Mouse (Mus musculus): ENCODE data around the gene Spink8. TPM values are rescaled to one million over a fixed set of nuclear protein-coding genes. Genes with fewer than 3 reads are reported as not detected.

Gene Spink8
- polyA plus RNA-seq, 1 experiment: not detected

- no peaks in the 10 kb centered on the region for H3K36me3 ChIP-seq (ENCODE audit: control insufficient read depth, insufficient read depth)
Measured at GRCm38 (mm10) chr9:109806260-109806659, 5.8 kb upstream of the Spink8 start.

GRCm38 (mm10) chr9:109806695-109807293, 5.3 kb upstream of the Spink8 start:
- H3K36me3 ChIP-seq (ENCODE audit: control insufficient read depth, insufficient read depth): no peaks in the 10 kb centered on the region
- H3ac ChIP-seq (ENCODE audit: control insufficient read depth, insufficient read length, low read depth): no peak overlapping the region
- TF ChIP-seq CEBPB (IDR thresholded peaks at IDR 0.05; ENCODE audit: low read depth) (no peak), MYOD1 (IDR thresholded peaks at IDR 0.05; ENCODE audit: control insufficient read depth, insufficient read length, low read depth) (no peak), USF1 (IDR thresholded peaks at IDR 0.05; ENCODE audit: low read depth) (no peak), CTCF (IDR thresholded peaks at IDR 0.05; ENCODE audit: control insufficient read depth, insufficient read depth, insufficient read length) (no peak), FOSL1 (IDR thresholded peaks at IDR 0.05; ENCODE audit: insufficient read depth, low read length, poor library complexity, severe bottlenecking) (no peak), MAX (IDR thresholded peaks at IDR 0.05) (no peak), MYOG (IDR thresholded peaks at IDR 0.05; ENCODE audit: control insufficient read depth, extremely low read depth, insufficient read length) (no peak)
- no peaks in the 10 kb centered on the region for H3K27me3 ChIP-seq (ENCODE audit: control insufficient read depth, insufficient read depth, insufficient read length)
- no peak overlapping the region for H3K4me3 ChIP-seq (ENCODE audit: insufficient read depth, poor library complexity, severe bottlenecking)
- no peaks in the 10 kb centered on the region for H3K79me3 ChIP-seq (ENCODE audit: low read depth)
- no peaks in the 10 kb centered on the region for H3K79me2 ChIP-seq (ENCODE audit: control insufficient read depth, insufficient read depth)

More at GRCm38 (mm10) chr9:109806260-109806659, 5.8 kb upstream of the Spink8 start:
- Histone ChIP-seq H3K79me2 (ENCODE audit: control insufficient read depth, insufficient read depth) (no peaks in the 10 kb centered on the region), H3K27me3 (ENCODE audit: control insufficient read depth, insufficient read depth, insufficient read length) (no peaks in the 10 kb centered on the region), H3ac (ENCODE audit: control insufficient read depth, insufficient read length, low read depth) (no peak overlapping the region), H3K79me3 (ENCODE audit: low read depth) (no peaks in the 10 kb centered on the region), H3K4me3 (ENCODE audit: insufficient read depth, poor library complexity, severe bottlenecking) (no peak overlapping the region)
- no peak for TF ChIP-seq CEBPB (IDR thresholded peaks at IDR 0.05; ENCODE audit: low read depth)
- TF ChIP-seq MYOG (IDR thresholded peaks at IDR 0.05; ENCODE audit: control insufficient read depth, extremely low read depth, insufficient read length): no peak
- TF ChIP-seq MAX (IDR thresholded peaks at IDR 0.05): no peak
- TF ChIP-seq FOSL1 (IDR thresholded peaks at IDR 0.05; ENCODE audit: insufficient read depth, low read length, poor library complexity, severe bottlenecking): no peak
- no peak for TF ChIP-seq MYOD1 (IDR thresholded peaks at IDR 0.05; ENCODE audit: control insufficient read depth, insufficient read length, low read depth)
- no peak for TF ChIP-seq USF1 (IDR thresholded peaks at IDR 0.05; ENCODE audit: low read depth)
- TF ChIP-seq CTCF (IDR thresholded peaks at IDR 0.05; ENCODE audit: control insufficient read depth, insufficient read depth, insufficient read length): no peak

- Histone ChIP-seq H3K79me3 (ENCODE audit: low read depth) (no peaks in the 10 kb centered on the region), H3K79me2 (ENCODE audit: control insufficient read depth, insufficient read depth) (no peaks in the 10 kb centered on the region), H3K27me3 (ENCODE audit: control insufficient read depth, insufficient read depth, insufficient read length) (no peaks in the 10 kb centered on the region), H3K36me3 (ENCODE audit: control insufficient read depth, insufficient read depth) (no peaks in the 10 kb centered on the region), H3ac (ENCODE audit: control insufficient read depth, insufficient read length, low read depth) (no peak overlapping the region), H3K4me3 (ENCODE audit: insufficient read depth, poor library complexity, severe bottlenecking) (no peak overlapping the region)
- no peak for TF ChIP-seq MYOD1 (IDR thresholded peaks at IDR 0.05; ENCODE audit: control insufficient read depth, insufficient read length, low read depth)
- TF ChIP-seq USF1 (IDR thresholded peaks at IDR 0.05; ENCODE audit: low read depth): no peak
- no peak for TF ChIP-seq FOSL1 (IDR thresholded peaks at IDR 0.05; ENCODE audit: insufficient read depth, low read length, poor library complexity, severe bottlenecking)
- no peak for TF ChIP-seq MAX (IDR thresholded peaks at IDR 0.05)
- TF ChIP-seq MYOG (IDR thresholded peaks at IDR 0.05; ENCODE audit: control insufficient read depth, extremely low read depth, insufficient read length): no peak
Measured at GRCm38 (mm10) chr9:109807898-109808297, 4.2 kb upstream of the Spink8 start.

- no peaks in the 10 kb centered on the region for H3K27me3 ChIP-seq (ENCODE audit: control insufficient read depth, insufficient read depth, insufficient read length)
- no peak overlapping the region for H3K4me3 ChIP-seq (ENCODE audit: insufficient read depth, poor library complexity, severe bottlenecking)
- H3K79me2 ChIP-seq (ENCODE audit: control insufficient read depth, insufficient read depth): no peaks in the 10 kb centered on the region
- H3K36me3 ChIP-seq (ENCODE audit: control insufficient read depth, insufficient read depth): no peaks in the 10 kb centered on the region
- TF ChIP-seq USF1 (IDR thresholded peaks at IDR 0.05; ENCODE audit: low read depth): no peak
- TF ChIP-seq MAX (IDR thresholded peaks at IDR 0.05): no peak
- no peak for TF ChIP-seq CEBPB (IDR thresholded peaks at IDR 0.05; ENCODE audit: low read depth)
- TF ChIP-seq MYOD1 (IDR thresholded peaks at IDR 0.05; ENCODE audit: control insufficient read depth, insufficient read length, low read depth): no peak
- no peaks in the 10 kb centered on the region for H3K79me3 ChIP-seq (ENCODE audit: low read depth)
- H3ac ChIP-seq (ENCODE audit: control insufficient read depth, insufficient read length, low read depth): no peak overlapping the region
Measured at GRCm38 (mm10) chr9:109813424-109813823, 1.3 kb downstream of the Spink8 start.

GRCm38 (mm10) chr9:109816341-109816740, 4.3 kb downstream of the Spink8 start:
- Histone ChIP-seq H3K79me3 (ENCODE audit: low read depth) (no peaks in the 10 kb centered on the region), H3ac (ENCODE audit: control insufficient read depth, insufficient read length, low read depth) (no peak overlapping the region), H3K79me2 (ENCODE audit: control insufficient read depth, insufficient read depth) (no peaks in the 10 kb centered on the region), H3K4me3 (ENCODE audit: insufficient read depth, poor library complexity, severe bottlenecking) (no peak overlapping the region), H3K27me3 (ENCODE audit: control insufficient read depth, insufficient read depth, insufficient read length) (peaks cover 3% of the 10 kb centered on the region), H3K36me3 (ENCODE audit: control insufficient read depth, insufficient read depth) (no peaks in the 10 kb centered on the region)
- TF ChIP-seq FOSL1 (IDR thresholded peaks at IDR 0.05; ENCODE audit: insufficient read depth, low read length, poor library complexity, severe bottlenecking): no peak
- TF ChIP-seq USF1 (IDR thresholded peaks at IDR 0.05; ENCODE audit: low read depth): no peak
- no peak for TF ChIP-seq MYOD1 (IDR thresholded peaks at IDR 0.05; ENCODE audit: control insufficient read depth, insufficient read length, low read depth)
- no peak for TF ChIP-seq MYOG (IDR thresholded peaks at IDR 0.05; ENCODE audit: control insufficient read depth, extremely low read depth, insufficient read length)
- no peak for TF ChIP-seq MAX (IDR thresholded peaks at IDR 0.05)

- TF ChIP-seq MAX (IDR thresholded peaks at IDR 0.05) (no peak), MYOD1 (IDR thresholded peaks at IDR 0.05; ENCODE audit: control insufficient read depth, insufficient read length, low read depth) (no peak)
- no peaks in the 10 kb centered on the region for H3K27me3 ChIP-seq (ENCODE audit: control insufficient read depth, insufficient read depth, insufficient read length)
- H3ac ChIP-seq (ENCODE audit: control insufficient read depth, insufficient read length, low read depth): no peak overlapping the region
- no peak overlapping the region for H3K4me3 ChIP-seq (ENCODE audit: insufficient read depth, poor library complexity, severe bottlenecking)
- no peaks in the 10 kb centered on the region for H3K79me2 ChIP-seq (ENCODE audit: control insufficient read depth, insufficient read depth)
- H3K79me3 ChIP-seq (ENCODE audit: low read depth): no peaks in the 10 kb centered on the region
- H3K36me3 ChIP-seq (ENCODE audit: control insufficient read depth, insufficient read depth): no peaks in the 10 kb centered on the region
Measured at GRCm38 (mm10) chr9:109825739-109826138, 13.7 kb downstream of the Spink8 start.

Measured in C2C12 (cell line).